Mouse (Mus musculus): ENCODE measurements around the gene P2rx1.

P2rx1 gene

DNA sequence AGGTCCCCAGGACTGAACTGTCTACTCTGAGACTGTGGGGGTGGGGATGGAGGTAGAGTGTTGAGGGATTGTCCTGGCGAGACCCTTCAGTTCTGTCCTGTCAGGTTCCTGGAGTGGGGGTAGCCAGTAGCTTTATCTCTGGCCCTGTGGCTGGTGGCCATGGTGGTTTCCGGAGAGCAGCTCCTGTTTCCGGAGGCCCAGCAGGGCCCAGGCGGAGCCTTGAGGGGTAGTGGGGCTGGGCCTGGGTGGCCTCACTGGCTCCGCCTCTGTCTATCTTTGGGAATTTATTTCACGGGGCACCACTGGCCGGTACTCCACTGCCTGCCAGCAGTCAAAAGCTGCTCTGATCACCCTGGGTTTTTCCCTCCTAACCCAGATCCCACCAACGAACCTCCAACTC, at the start of gene P2rx1:
Gene P2rx1, plus strand, starts transcription at position 333 of the 400 bp plus-strand sequence.
- ChIA-PET CTCF (interaction anchor here in 3 of 4 experiments (0.6 to 2.9 kb wide), 13 partner anchors 9 to 428 kb away, joined by 3 to 8 read pairs (median 3); no protein-coding TSS in a partner anchor), POLR2A (interaction anchor here in 3 of 4 experiments (0.5 to 1.5 kb wide), 15 partner anchors 10 to 422 kb away, joined by 3 to 13 read pairs (median 3); partner anchors contain the start of genes Ncbp3 (in 2 of the 3), Ctns (in 1 of the 3), Cyb5d2 (in 1 of the 3) and Shpk (in 1 of the 3))

DNA sequence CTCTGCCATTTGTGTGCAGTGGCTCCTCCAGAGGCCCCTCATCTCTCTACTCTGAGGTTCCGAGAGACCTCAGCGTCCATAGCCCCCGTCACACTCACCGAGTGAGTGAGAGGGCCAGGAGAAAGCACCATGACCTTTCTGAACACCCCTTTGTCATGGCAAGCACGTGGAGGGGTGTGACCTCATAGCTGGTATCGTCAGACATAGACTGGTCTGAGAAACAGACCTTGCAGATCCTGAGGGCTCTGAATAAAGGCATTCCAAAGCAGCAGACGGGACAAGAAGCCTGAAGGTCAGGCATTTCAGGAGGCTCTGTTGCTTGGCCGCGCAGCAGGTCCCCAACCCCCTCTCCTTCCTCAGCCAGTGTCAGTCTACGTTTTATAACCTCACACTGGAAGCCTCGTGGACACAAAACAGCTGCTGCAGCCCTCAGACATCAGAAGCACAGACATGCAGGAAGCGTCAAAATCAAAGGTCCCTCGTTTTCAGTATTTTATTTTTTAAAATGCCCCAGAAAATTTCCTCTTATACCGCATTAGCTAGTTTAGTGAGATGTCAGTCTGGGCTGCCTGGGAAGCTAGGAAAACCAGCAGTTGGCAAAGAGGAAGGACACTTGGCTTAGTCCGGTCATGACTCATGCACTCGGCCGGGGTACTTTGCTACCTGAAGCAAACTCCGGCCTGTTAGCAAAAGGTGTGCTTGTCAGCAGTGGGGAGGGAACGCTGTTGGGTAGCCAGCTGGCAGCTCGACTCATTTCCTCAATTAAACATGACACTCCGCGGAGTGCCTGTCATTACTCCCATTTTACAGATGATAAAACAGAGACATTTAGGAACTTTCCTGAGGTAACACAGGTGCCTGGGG, 47.5 kb upstream of the P2rx1 start:
- ChIA-PET POLR2A (interaction anchor here (0.6 to 5.1 kb wide), 14 partner anchors 8 to 1238 kb away, joined by 3 to 33 read pairs (median 5); partner anchors contain the start of genes Atp2a3 (in 2 of the 4), Cyb5d2 (in 1 of the 4), P2rx1 (in 1 of the 4) and Zzef1 (in 1 of the 4)), CTCF (interaction anchor here (0.6 to 3.7 kb wide), 8 partner anchors 8 to 242 kb away, joined by 3 to 17 read pairs (median 4); no protein-coding TSS in a partner anchor)

DNA sequence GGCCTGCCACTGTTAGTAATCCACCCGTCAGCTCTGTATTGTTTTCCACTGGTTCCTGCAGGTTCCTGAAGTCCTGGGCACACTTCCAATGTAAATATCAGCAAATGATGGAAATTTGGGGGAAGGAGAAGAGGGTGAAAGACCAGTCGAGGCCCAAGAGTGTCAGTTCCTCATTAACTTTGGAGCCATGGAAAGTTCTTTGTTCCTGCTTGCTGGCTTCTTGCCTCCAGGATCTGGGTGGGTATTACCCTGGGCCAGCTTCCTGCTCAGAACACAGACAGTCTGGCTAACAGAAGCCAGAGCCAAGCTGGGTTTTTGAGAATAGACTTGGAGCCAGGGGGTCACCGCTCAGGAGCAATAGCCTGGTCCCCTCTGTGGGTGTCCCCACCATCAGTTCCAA, 46.7 kb upstream of the P2rx1 start:
- ChIA-PET CTCF (interaction anchor here (0.6 to 3.7 kb wide), 7 partner anchors 9 to 241 kb away, joined by 3 to 17 read pairs (median 6); no protein-coding TSS in a partner anchor), POLR2A (interaction anchor here (0.6 to 5.1 kb wide), 12 partner anchors 9 to 1239 kb away, joined by 3 to 33 read pairs (median 4); partner anchors contain the start of genes Atp2a3 (in 2 of the 4), Ctns (in 1 of the 4), P2rx1 (in 1 of the 4) and Shpk (in 1 of the 4))

DNA sequence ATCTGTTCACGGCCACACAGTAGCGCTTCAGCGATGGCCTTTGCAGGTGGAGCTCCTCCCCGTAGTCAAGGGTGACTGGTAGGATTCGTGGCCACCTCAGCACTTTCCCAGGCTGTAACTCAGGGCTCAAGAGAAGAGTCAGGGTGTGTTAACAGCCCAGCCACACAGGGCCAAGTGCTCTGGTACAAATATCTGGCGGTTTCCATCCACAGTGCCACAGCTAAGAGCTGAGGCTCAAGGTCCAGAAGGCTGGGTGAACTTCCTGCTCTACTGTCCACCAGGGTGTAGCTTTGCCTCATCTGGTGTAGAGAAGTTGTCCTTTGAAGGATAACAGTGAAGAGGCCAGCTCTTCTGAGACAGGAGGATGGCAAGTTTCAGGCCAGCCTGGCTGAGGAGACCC, 46.2 kb upstream of the P2rx1 start:
- ChIA-PET POLR2A (interaction anchor here in 3 of 4 experiments (0.8 to 5.1 kb wide), 10 partner anchors 8 to 376 kb away, joined by 3 to 33 read pairs (median 4); partner anchors contain the start of genes Atp2a3 (in 2 of the 3), Ctns (in 1 of the 3) and Shpk (in 1 of the 3)), CTCF (interaction anchor here in 3 of 4 experiments (0.9 to 3.7 kb wide), 9 partner anchors 9 to 95 kb away, joined by 3 to 17 read pairs (median 4); partner anchors contain the start of gene Ncbp3 (in 1 of the 3))

DNA sequence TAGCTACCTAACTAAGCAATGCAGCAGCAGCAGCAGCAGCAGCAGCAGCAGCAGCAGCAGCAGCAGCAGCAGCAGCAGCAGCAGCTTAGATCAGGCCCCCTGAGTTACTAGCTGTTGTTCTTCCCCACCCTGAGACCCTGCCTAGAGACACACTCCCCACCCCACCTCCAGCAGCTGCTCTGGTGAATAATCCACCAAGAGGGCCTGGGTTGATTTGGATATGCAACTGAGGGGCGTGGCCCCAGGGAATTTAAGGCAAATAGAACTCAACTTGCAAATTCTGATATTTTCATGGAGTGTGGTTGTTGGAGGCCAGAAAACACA, 45.8 kb upstream of the P2rx1 start:
- CTCF ChIA-PET = interaction anchor here in 3 of 4 experiments (0.9 to 3.7 kb wide), 8 partner anchors 9 to 94 kb away, joined by 3 to 17 read pairs (median 5); partner anchors contain the start of gene Ncbp3 (in 1 of the 3)
- POLR2A ChIA-PET = interaction anchor here in 2 of 4 experiments (0.8 to 5.1 kb wide), 10 partner anchors 8 to 377 kb away, joined by 3 to 33 read pairs (median 4); partner anchors contain the start of genes Atp2a3 (in 1 of the 2), Camkk1 (in 1 of the 2), Ctns (in 1 of the 2) and P2rx1 (in 1 of the 2)

DNA sequence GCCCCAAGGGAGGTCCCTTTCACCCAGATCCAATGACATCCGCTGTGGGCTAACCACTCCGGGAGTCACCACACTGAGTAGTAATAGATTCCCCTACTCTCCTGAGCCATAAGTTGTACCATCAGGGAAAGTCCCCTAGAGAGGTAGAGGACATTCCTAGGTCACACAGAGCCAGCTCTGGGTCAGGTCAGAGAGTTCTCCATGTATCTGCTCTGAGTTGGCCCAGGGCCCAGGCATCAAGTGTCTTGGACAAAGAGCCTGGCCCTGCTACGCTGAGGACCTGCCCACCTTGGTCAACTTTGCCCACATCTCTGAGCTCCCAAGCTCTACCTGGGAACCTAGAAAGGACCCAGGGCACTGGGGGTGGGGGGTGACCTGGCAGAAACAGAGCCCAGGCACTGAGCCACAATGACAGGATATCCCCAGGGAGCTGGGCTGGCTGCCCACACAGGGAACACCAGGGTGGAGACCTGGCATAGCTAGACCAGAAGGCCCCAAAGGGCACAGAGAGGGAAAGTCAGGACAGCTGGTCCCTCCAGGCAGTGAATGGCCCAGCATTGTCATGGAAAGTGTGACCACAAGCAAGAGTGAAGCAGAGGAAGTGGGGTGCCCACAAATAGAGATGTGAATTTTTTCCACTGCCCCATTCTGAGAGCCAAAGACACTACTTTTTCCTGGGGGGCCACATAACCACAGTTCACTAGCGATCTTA, 45.3 kb upstream of the P2rx1 start:
- CTCF ChIA-PET = interaction anchor here in 3 of 4 experiments (0.6 to 3.7 kb wide), 9 partner anchors 10 to 699 kb away, joined by 3 to 17 read pairs (median 4); partner anchors contain the start of gene Ncbp3 (in 1 of the 3)
- POLR2A ChIA-PET = interaction anchor here in 2 of 4 experiments (0.8 to 5.1 kb wide), 12 partner anchors 8 to 377 kb away, joined by 3 to 33 read pairs (median 4); partner anchors contain the start of genes Atp2a3 (in 1 of the 2), Camkk1 (in 1 of the 2), Ctns (in 1 of the 2) and P2rx1 (in 1 of the 2)

DNA sequence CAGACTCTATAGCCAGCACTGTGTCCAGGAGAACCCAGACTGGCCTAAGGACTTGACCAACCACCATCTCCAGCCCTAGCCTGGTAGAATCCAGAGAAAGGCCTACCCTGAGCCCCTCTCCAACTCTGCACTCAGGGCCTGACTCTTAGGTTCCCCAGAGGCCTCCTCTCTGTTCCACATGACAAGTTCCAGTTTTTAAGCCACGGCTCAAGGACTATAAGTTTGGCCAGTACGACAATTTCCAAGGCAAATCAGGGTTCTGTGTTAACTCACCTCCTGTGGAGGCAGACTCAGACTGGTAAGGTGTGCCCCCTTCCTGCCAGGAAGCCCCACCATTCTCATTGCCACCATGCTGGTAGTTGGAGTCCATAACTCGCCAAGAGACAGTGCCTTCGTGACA, 44.7 kb upstream of the P2rx1 start:
- CTCF ChIA-PET = interaction anchor here in 3 of 4 experiments (0.6 to 3.7 kb wide), 4 partner anchors 8 to 16 kb away, joined by 3 to 17 read pairs (median 5); no protein-coding TSS in a partner anchor
- POLR2A ChIA-PET = interaction anchor here in 2 of 4 experiments (1.1 to 5.1 kb wide), 9 partner anchors 8 to 65 kb away, joined by 3 to 33 read pairs (median 4); partner anchors contain the start of genes Atp2a3 (in 1 of the 2), Camkk1 (in 1 of the 2) and P2rx1 (in 1 of the 2)

DNA sequence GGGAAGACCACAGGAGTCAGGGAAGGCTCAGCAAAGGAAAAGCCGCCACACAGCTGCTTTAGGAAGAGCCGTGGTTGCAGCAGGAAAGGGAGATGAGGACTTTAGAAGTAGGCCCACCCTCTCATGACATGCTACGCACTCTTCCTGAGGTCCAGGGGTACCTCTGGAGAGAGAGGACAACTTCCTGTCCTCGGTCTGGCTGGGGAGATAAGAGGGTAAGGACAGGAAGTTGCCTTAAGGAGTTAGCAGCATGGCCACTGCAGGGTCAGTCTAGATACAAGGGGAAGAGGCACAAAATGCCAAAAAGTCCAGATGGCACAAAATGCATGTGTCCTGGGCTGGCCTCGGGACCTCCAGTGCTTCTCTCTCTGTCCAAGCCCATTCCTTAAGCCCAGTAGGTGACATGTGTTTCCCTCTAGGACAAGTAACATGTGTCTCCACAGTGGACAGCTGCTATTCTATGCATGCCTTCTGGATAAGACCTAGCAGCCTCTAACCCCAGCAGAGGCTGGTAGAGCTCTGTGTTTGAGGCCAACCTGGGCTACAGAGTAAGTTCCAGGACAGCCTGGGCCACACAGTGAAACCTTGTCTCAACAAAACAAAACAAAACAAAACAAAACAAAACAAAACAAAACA, 43.4 kb upstream of the P2rx1 start:
- CTCF ChIA-PET = interaction anchor here in 2 of 4 experiments (0.5 to 3.7 kb wide), 3 partner anchors 14 to 612 kb away, joined by 3 to 17 read pairs (median 6); no protein-coding TSS in a partner anchor
- POLR2A ChIA-PET = interaction anchor here in 2 of 4 experiments (0.6 to 5.1 kb wide), 5 partner anchors 7 to 15 kb away, joined by 3 to 33 read pairs (median 8); partner anchors contain the start of gene Atp2a3 (in 1 of the 2)

DNA sequence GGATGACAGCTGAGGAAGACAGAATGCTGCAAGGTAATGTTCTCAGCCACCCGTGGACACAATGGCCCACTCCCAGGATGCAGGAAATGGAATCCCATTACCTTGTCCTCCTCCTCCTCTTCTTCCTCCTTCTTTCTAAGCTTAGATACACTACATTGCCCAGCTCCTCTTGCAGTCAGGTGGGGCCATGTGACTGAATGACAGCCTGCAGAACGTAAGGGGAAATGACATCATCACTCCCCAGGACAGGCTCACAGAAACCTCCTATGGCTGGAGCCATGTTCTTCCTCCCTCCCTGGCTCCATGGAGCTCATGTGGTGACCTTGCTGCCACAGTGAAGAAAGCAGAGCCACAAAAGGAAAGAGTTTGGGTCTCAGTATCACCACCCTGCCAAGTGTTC, 41.6 kb upstream of the P2rx1 start:
- CTCF ChIA-PET = interaction anchor here in 2 of 4 experiments (0.7 to 1.0 kb wide), 3 partner anchors 10 to 16 kb away, joined by 3 to 4 read pairs (median 3); no protein-coding TSS in a partner anchor
- POLR2A ChIA-PET = interaction anchor here in 2 of 4 experiments (0.8 to 3.6 kb wide), 7 partner anchors 10 to 387 kb away, joined by 3 to 20 read pairs (median 4); no protein-coding TSS in a partner anchor

DNA sequence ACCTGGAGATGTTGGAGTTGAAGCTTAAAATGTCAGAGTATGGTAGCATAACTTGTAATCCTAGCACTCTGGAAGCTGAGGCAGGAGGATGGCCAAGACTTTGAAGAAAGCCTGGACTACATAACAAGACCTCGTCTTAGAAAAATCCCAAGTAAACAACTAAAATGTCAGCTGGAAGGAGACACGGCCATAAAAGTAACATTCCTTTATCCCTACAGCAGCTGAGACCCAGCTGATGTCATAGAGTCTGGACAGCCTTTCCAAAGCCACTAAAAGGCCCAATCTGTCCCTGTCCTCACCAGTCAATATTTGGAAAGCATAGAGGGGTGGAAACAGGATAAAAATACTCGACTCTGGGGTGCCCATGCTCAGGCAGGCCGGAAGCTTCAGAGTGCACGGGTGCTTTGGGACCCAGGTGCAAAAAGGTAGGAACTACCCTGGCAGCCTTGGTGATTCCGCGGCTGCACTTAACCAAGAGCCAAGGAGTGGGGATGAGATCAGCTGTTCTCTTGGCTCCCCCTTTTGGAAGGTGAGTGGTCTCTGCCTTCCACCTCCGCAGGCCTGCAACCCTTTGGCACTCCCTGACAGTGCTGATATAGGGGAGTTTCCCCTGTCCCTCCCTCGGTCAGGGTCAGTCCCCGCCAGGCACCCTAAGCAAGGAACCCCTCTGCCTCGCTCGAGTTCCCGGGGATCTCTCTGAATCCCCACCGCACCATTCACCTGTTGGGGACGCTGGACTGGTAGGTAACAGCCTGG, 38.8 kb upstream of the P2rx1 start:
- CTCF ChIA-PET = interaction anchor here in 2 of 4 experiments (1.5 to 1.6 kb wide), 3 partner anchors 19 to 20 kb away, joined by 3 to 6 read pairs (median 5); no protein-coding TSS in a partner anchor
- POLR2A ChIA-PET = interaction anchor here in 3 of 4 experiments (0.8 to 6.0 kb wide), 9 partner anchors 7 to 32 kb away, joined by 3 to 33 read pairs (median 5); no protein-coding TSS in a partner anchor

DNA sequence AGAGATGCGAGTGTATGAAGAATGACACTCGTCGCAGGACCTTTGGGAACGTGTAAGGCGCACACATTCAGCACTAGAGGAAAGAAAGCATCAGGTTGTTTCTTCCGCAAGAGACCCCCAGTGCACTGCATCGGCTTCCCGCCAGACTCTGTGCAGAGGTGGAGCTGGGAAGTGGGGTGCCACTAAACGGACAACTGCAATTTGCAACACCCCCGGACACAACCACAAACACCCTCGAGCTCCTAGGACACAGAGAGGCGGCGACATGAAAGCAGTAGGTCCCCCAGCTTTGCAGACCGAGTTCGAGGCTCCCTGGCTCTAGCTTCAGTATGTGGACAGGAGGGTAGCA, 38.2 kb upstream of the P2rx1 start:
- CTCF ChIA-PET = interaction anchor here in 2 of 4 experiments (1.5 to 1.6 kb wide), 3 partner anchors 19 to 21 kb away, joined by 3 to 6 read pairs (median 5); no protein-coding TSS in a partner anchor
- POLR2A ChIA-PET = interaction anchor here in 2 of 4 experiments (0.9 to 6.0 kb wide), 7 partner anchors 8 to 33 kb away, joined by 3 to 33 read pairs (median 5); no protein-coding TSS in a partner anchor

DNA sequence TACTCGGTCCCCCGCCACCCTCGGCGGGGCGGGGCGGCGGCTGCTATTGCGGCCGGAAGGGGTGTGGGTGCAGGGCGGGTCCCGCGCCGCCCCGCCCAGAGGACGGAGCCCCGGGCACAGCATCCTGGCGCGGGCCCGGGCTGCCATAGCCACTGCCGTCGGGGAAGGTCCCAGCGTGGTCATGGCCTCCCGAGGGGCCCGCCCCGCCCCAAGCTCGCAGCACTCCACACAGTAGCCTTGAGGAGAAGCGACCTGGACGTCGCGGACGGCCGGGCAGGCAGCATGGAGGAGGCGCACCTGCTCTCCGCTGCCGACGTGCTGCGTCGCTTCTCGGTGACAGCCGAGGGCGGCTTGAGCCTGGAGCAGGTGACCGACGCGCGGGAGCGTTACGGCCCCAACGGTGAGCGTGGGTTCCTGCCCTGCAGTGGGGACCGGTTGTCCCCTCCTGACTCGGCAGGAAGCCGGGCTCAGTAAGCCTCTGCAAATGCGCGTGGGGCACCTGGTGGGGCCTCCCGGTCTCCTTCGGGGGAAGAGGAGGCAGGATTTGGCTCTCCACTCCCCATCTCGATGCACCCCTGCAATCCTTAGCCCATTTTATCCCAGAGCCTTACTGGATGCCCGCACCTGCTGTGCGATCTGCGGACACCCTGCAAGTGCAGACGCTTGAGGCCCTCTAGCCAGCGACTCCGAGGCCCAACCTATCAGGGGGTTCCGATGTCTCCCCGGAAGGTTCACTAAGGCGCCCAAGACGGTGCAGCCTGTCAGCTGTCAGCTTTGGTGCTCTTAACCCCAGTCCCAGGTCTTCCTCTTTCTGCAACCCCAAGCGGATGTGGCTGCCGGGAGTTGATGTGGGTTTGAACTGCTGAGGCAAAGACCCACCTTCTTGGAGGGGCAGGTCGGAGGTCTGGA, 37.6 kb upstream of the P2rx1 start, which contains the start of gene Atp2a3:
Gene Atp2a3, plus strand, starts transcription at position 98 of the 909 bp plus-strand sequence.
- ChIA-PET POLR2A (interaction anchor here in 2 of 4 experiments (0.6 to 6.0 kb wide), 9 partner anchors 8 to 1061 kb away, joined by 3 to 33 read pairs (median 5); no protein-coding TSS in a partner anchor), CTCF (interaction anchor here in 2 of 4 experiments (1.5 to 1.6 kb wide), 2 partner anchors 21 kb away, joined by 5 to 6 read pairs; no protein-coding TSS in a partner anchor)

DNA sequence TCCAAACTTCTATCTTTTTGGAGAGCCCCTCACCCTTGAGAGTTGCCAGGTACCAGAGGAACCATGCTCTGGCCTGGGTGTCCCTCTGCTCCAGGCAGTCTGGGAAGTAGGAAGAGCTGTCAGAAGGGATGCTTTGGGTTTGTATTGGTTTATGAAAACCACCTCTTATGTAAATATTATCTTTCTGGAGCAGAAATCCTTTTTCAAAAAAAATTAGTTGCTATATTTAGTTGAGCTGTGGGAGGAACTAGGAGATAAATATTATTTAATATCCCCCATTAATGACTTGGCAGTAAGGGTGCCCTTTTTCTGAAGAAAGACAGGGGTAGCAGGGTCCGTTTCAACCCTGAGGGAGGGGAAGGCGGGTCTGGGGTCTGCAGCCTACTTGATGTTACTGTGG, 36.5 kb upstream of the P2rx1 start:
- POLR2A ChIA-PET = interaction anchor here in 3 of 4 experiments (0.6 to 6.0 kb wide), 11 partner anchors 9 to 1062 kb away, joined by 3 to 33 read pairs (median 3); partner anchors contain the start of gene Ctns (in 1 of the 3)
- CTCF ChIA-PET = no interaction called here

DNA sequence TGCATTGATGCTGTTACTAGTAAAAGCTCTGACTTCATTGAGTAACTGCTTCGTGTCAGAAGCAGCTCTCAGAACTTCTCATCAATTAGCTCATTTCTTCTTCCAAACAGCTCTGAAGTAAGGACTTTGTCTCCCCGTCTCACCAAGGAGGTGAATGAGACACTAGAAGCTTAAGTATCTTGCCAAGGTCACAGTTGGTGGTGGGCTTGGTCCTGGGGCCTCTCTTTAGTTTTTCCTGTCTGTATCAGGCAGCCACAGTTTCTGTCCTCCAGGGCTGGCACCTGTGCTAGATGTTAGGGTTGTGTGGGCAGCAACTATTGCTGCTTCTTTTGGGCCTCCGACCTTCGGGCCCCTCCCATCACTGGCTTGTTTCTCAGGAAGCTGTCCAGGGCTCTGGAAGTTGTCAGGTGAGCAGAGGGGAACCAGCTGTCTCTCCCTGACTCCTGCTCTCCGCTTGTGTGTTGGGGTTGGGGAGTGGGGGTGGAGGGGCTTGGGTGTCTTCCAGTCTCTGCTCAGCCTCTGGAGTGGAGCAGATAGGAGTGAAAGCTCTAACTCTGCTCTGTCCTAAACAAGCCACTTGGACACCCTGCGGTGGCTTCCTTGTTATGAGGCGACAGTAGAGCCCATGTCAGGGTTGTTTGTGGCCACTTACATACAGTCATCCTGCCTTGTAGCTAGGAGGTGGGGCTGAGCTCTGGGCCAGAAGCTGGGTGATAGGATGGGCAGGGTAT, 35.7 kb upstream of the P2rx1 start:
- ChIA-PET POLR2A (interaction anchor here in 2 of 4 experiments (0.6 to 6.0 kb wide), 16 partner anchors 9 to 387 kb away, joined by 3 to 33 read pairs (median 3); partner anchors contain the start of gene Ctns (in 1 of the 2)), CTCF (interaction anchor here in 3 of 4 experiments (0.6 to 1.5 kb wide), 4 partner anchors 18 to 390 kb away, joined by 3 to 5 read pairs (median 4); no protein-coding TSS in a partner anchor)
